Mouse (Mus musculus) embryo, embryonic 10.5 days (tissue): Measurements from ENCODE around the gene Ptprj.

Experiments used
- DNase-seq: peaks from one replicate; pipeline ENCODE4 v3.0.0-alpha.2; 2015; ENCODE audit warnings: low spot score

Gene Ptprj

GRCm38 (mm10) chr2:90521909-90522308 lies 58.5 kb downstream of the Ptprj start:
- no peak for DNase-seq

- DNase-seq: no peak
These were observed 62.2 kb downstream of the Ptprj start for GRCm38 (mm10) chr2:90518296-90518695.

- no peak for DNase-seq
These were observed 65.5 kb downstream of the Ptprj start for GRCm38 (mm10) chr2:90514969-90515368.

GRCm38 (mm10) chr2:90509268-90509667 lies 71.2 kb downstream of the Ptprj start:
- DNase-seq: no peak

- peak; percentile 14 for DNase-seq
These were observed 74.3 kb downstream of the Ptprj start for GRCm38 (mm10) chr2:90506143-90506542.

GRCm38 (mm10) chr2:90504731-90505171 lies 75.7 kb downstream of the Ptprj start:
- DNase-seq: no peak

GRCm38 (mm10) chr2:90503182-90503833 lies 77.1 kb downstream of the Ptprj start:
- no peak for DNase-seq

GRCm38 (mm10) chr2:90502738-90503137 lies 77.7 kb downstream of the Ptprj start:
- DNase-seq: no peak

- peak; percentile 28 for DNase-seq
These were observed 78.7 kb downstream of the Ptprj start for GRCm38 (mm10) chr2:90501708-90502107.

GRCm38 (mm10) chr2:90500892-90501291 lies 79.6 kb downstream of the Ptprj start:
- no peak for DNase-seq

GRCm38 (mm10) chr2:90499002-90499401 lies 81.4 kb downstream of the Ptprj start:
- DNase-seq: no peak

GRCm38 (mm10) chr2:90497551-90497950 lies 82.9 kb downstream of the Ptprj start:
- no peak for DNase-seq

GRCm38 (mm10) chr2:90496680-90497074 lies 83.8 kb downstream of the Ptprj start:
- DNase-seq: no peak

- no peak for DNase-seq
These were observed 84.3 kb downstream of the Ptprj start for GRCm38 (mm10) chr2:90496012-90496679.

GRCm38 (mm10) chr2:90490279-90491046 lies 90.0 kb downstream of the Ptprj start:
- no peak for DNase-seq

- DNase-seq: no peak
These were observed 90.6 kb downstream of the Ptprj start for GRCm38 (mm10) chr2:90489839-90490238.

GRCm38 (mm10) chr2:90488690-90489590 lies 91.5 kb downstream of the Ptprj start:
- no peak for DNase-seq

GRCm38 (mm10) chr2:90487471-90488238 lies 92.8 kb downstream of the Ptprj start:
- DNase-seq: no peak

- peak; percentile 45 for DNase-seq
These were observed 94.2 kb downstream of the Ptprj start for GRCm38 (mm10) chr2:90486226-90486755.

- no peak for DNase-seq
These were observed 98.9 kb downstream of the Ptprj start for GRCm38 (mm10) chr2:90481505-90481904.
